Mouse (Mus musculus): ENCODE measurements around the gene Gdap2. TPM values are rescaled to one million over a fixed set of nuclear protein-coding genes. Genes with fewer than 3 reads are reported as not detected.

The Gdap2 gene
- polyA plus RNA-seq, 1 experiment: 0.51 TPM

DNA sequence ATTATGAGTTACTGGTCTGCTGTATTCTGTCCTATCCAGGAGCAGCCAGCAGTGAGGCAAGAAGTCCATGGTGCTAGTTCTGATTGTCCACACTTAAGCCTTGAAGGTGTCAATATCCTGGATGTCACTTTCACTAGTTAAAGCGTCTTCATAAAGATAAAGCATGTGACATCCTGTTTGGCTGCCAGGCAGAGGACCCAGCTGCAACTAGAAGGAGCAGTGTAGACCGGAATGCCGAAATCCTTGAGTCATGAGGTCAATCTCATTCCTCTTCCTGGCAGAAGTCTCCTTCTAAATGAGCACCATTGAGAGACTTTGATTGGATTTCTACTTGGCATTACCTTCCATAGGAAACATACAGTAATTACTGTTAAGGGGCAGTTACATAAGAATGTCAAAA lies 18.3 kb downstream of the Gdap2 start:
- H3K9me3 ChIP-seq: no peaks in the 10 kb centered on the region

DNA sequence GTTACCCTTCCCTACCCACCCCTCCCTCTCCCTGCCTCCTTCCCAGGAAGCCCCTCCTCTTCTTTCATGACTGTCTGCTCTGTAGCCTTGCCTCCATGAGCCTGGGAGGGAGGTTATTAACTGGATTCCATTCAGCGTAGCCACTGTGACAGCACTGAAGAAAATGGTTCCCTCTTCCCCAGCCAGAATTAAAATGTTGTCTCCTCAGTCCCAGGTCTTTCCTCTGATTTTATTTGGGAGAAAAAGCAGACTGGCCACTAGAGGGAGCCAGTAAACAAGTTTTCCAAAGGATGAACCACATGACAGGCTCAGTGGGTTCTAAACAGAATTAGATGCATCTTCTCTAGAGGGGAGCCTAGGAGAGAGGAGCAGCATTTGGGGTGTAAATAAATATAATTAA lies 27.3 kb downstream of the Gdap2 start:
- no peaks in the 10 kb centered on the region for H3K9me3 ChIP-seq
- H3K36me3 ChIP-seq (replicated peaks; ENCODE audit: low read length): peaks cover 89% of the 10 kb centered on the region
- H3K4me3 ChIP-seq (replicated peaks): no peak overlapping the region
- H3K4me1 ChIP-seq: peaks cover 13% of the 10 kb centered on the region
- H3K27me3 ChIP-seq (replicated peaks): no peaks in the 10 kb centered on the region
- TF ChIP-seq FLI1 (IDR thresholded peaks at IDR 0.05; ENCODE audit: low read length) (no peak), GATA1 (IDR thresholded peaks at IDR 0.05; ENCODE audit: borderline replicate concordance, low read length) (no peak)

More for the DNA sequence above, 18.3 kb downstream of the Gdap2 start:
- no peaks in the 10 kb centered on the region; the same call in 1 of the 2 replicates for H3K4me1 ChIP-seq
- no peak for TF ChIP-seq GATA1 (IDR thresholded peaks at IDR 0.05; ENCODE audit: borderline replicate concordance, low read length)
- TF ChIP-seq FLI1 (IDR thresholded peaks at IDR 0.05; ENCODE audit: low read length): no peak
- H3K4me3 ChIP-seq (replicated peaks): no peak overlapping the region
- peaks cover 90% of the 10 kb centered on the region for H3K36me3 ChIP-seq (replicated peaks; ENCODE audit: low read length)
- no peaks in the 10 kb centered on the region for H3K27me3 ChIP-seq (replicated peaks)

DNA sequence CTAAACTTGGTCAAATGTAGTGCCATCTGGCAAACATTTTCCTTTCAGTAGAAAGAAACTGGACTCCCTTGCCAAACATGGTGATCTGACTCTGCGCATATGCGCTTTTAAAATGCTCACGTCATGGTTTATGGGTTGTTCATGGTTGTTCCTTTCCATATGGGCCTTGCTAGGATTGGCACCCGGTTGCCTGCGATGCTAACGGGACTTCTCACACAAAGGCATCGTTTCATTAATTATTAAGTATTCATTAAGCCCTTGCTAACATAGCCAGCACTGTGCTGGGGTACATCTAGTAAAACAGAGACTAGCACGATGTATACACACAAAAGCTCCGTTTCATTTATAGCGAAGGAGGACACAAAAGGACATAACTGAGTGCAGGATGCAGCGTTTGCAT lies 27.7 kb downstream of the Gdap2 start:
- Histone ChIP-seq H3K9me3 (no peaks in the 10 kb centered on the region), H3K36me3 (replicated peaks; ENCODE audit: low read length) (peaks cover 88% of the 10 kb centered on the region), H3K27me3 (replicated peaks) (no peaks in the 10 kb centered on the region), H3K4me3 (replicated peaks) (no peak overlapping the region), H3K4me1 (peaks cover 16% of the 10 kb centered on the region)
- TF ChIP-seq FLI1 (IDR thresholded peaks at IDR 0.05; ENCODE audit: low read length): no peak
- no peak for TF ChIP-seq GATA1 (IDR thresholded peaks at IDR 0.05; ENCODE audit: borderline replicate concordance, low read length)

DNA sequence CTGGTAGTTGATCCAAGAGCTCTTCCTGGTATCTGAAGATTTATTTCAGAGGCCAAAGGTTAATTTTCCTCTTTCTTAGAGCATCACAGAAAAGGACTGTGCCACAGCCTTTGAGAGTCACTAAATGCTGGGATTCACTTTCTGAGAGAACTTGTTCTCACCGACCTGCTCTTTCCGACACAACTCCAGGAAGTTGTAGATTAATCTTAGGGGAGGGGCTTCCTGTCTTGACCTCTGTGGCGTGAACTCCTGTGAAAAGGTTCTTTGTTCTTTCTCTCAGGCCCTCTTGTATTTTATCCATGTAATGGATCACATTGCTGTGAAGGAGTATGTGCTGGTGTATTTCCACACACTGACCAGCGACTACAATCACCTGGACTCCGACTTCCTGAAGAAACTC lies 32.0 kb downstream of the Gdap2 start:
- TF ChIP-seq FLI1 (IDR thresholded peaks at IDR 0.05; ENCODE audit: low read length): no peak
- no peak for TF ChIP-seq GATA1 (IDR thresholded peaks at IDR 0.05; ENCODE audit: borderline replicate concordance, low read length)
- Histone ChIP-seq H3K4me1 (peaks cover 19% of the 10 kb centered on the region), H3K9me3 (no peaks in the 10 kb centered on the region), H3K4me3 (replicated peaks) (no peak overlapping the region), H3K36me3 (replicated peaks; ENCODE audit: low read length) (peaks cover 91% of the 10 kb centered on the region), H3K27me3 (replicated peaks) (no peaks in the 10 kb centered on the region)

DNA sequence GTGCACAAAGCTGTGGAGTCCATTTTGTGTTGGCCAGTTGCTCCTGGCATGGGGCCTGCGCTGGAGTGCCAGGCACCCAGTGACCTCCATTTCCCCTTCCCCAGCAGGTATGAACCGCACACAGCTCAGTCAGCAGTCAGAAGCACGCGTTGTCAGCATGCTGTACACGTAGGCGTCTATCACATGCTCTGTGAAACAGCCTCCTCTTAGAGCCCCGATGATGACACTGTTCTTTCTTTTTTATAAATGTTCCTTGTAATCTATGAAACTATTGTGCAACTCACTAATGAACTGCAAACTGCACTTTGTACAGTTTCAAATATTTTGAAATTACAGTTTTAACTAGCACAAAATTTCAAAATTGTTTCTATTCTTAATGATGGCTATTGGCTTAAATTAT lies 39.4 kb downstream of the Gdap2 start:
- H3K9me3 ChIP-seq: no peaks in the 10 kb centered on the region
- TF ChIP-seq FLI1 (IDR thresholded peaks at IDR 0.05; ENCODE audit: low read length): no peak
- TF ChIP-seq GATA1 (IDR thresholded peaks at IDR 0.05; ENCODE audit: borderline replicate concordance, low read length): no peak
- H3K36me3 ChIP-seq (replicated peaks; ENCODE audit: low read length): peaks cover 99% of the 10 kb centered on the region
- no peak overlapping the region for H3K4me3 ChIP-seq (replicated peaks)
- no peaks in the 10 kb centered on the region for H3K27me3 ChIP-seq (replicated peaks)
- H3K4me1 ChIP-seq: no peaks in the 10 kb centered on the region

DNA sequence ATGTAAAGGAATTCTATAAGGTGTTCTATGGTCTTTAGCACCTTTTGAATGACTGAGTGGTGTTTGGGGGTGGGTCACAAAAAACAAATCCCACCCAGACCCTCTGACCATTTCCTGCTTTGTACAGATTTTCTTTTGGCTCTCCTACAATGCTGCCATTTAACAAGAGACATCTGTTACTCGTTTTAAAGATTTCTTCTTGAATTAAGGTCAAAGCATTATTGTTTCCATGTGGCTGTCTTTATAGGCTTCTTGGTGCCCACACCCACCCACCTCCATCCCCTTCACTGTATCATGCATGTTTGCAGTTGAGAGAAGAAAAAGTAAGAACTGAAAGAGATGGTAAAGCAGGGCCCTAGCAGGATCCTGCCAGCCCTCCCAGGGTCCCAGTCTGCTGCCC lies 44.8 kb downstream of the Gdap2 start:
- Histone ChIP-seq H3K27me3 (replicated peaks) (no peaks in the 10 kb centered on the region), H3K4me3 (replicated peaks) (no peak overlapping the region), H3K4me1 (no peaks in the 10 kb centered on the region), H3K9me3 (no peaks in the 10 kb centered on the region), H3K36me3 (replicated peaks; ENCODE audit: low read length) (peaks cover 65% of the 10 kb centered on the region)
- TF ChIP-seq FLI1 (IDR thresholded peaks at IDR 0.05; ENCODE audit: low read length) (no peak), GATA1 (IDR thresholded peaks at IDR 0.05; ENCODE audit: borderline replicate concordance, low read length) (no peak)

DNA sequence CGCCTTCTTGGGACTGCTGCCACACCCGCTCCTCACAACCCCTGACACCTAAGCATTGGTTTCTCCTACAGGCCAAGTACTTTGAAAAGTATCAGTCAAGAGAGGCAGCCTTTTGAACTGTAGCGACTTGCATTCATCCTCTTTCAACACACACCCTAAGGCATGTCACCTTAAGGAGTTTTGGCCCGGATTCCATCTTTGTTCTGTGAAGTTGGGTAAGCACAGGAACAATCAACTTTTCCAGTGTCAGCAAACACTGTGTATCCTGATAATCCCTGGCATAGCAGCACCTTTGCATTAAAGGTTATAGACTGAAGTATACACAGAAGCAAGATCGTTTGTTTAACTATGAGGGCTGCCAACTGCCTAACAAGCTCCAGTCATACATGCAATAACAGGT lies 53.3 kb downstream of the Gdap2 start:
- no peak for TF ChIP-seq FLI1 (IDR thresholded peaks at IDR 0.05; ENCODE audit: low read length)
- no peak for TF ChIP-seq GATA1 (IDR thresholded peaks at IDR 0.05; ENCODE audit: borderline replicate concordance, low read length)
- H3K9me3 ChIP-seq: 0 out of 2 replicates have a peak, but pooled peaks cover 5% of the 10 kb centered on the region
- H3K36me3 ChIP-seq (replicated peaks; ENCODE audit: low read length): no peaks in the 10 kb centered on the region
- no peaks in the 10 kb centered on the region for H3K4me1 ChIP-seq
- peaks cover 2% of the 10 kb centered on the region for H3K27me3 ChIP-seq (replicated peaks)
- H3K4me3 ChIP-seq (replicated peaks): no peak overlapping the region

DNA sequence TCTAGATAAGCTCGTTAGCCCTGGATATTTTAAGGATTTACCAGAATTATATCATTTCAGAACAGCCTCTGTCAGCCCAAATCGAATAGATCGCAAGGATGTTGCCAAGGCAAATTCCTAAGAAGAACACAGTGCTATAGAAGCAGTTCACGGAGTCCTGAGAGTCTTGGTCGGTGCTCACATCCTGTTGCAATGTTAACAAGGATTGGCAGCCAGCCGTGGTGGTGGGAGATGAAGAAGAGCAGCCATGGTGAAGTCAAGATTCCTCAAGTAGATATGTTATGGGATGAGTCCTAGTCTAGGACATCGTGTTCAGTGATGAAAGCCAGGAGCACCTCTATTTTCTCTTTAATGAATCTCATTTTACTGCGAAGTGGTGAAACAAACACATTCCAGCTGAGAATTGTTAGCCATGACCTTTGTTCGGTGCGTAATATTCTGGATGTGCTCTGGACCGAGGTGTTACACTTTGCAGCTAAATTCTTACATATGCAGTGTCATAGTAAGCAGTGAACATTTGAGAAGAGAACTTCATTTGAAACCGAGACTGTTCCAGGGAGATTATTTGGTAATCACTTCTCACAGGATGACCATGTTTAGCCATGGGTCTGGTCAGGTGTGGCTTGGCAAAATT lies 63.3 kb downstream of the Gdap2 start:
- Histone ChIP-seq H3K4me3 (replicated peaks) (no peak overlapping the region), H3K4me1 (no peaks in the 10 kb centered on the region), H3K27me3 (replicated peaks) (no peaks in the 10 kb centered on the region), H3K9me3 (peaks cover 5% of the 10 kb centered on the region), H3K36me3 (replicated peaks; ENCODE audit: low read length) (no peaks in the 10 kb centered on the region)
- TF ChIP-seq FLI1 (IDR thresholded peaks at IDR 0.05; ENCODE audit: low read length): no peak
- no peak for TF ChIP-seq GATA1 (IDR thresholded peaks at IDR 0.05; ENCODE audit: borderline replicate concordance, low read length)

DNA sequence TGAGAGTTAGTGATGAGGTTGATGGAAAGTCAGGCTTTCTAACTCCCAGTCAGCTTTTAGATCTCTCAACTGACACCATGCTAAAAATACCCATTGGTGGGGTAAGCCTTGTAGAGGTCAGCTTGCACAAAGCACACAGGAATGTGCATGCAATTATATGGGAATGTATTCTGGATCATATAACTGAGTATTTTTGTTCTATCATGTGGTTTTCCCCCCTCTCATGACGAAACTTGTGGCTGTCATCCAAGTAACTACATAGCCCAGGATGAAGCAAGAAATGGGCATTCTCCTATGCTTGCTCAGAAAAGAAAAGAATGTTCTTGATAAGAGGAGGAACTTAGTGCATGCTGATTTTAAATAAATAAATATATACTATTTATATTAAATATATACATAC lies 65.3 kb downstream of the Gdap2 start:
- TF ChIP-seq FLI1 (IDR thresholded peaks at IDR 0.05; ENCODE audit: low read length) (no peak), GATA1 (IDR thresholded peaks at IDR 0.05; ENCODE audit: borderline replicate concordance, low read length) (no peak)
- H3K9me3 ChIP-seq: peaks cover 5% of the 10 kb centered on the region
- H3K36me3 ChIP-seq (replicated peaks; ENCODE audit: low read length): no peaks in the 10 kb centered on the region
- H3K4me3 ChIP-seq (replicated peaks): no peak overlapping the region
- H3K4me1 ChIP-seq: no peaks in the 10 kb centered on the region
- no peaks in the 10 kb centered on the region for H3K27me3 ChIP-seq (replicated peaks)

DNA sequence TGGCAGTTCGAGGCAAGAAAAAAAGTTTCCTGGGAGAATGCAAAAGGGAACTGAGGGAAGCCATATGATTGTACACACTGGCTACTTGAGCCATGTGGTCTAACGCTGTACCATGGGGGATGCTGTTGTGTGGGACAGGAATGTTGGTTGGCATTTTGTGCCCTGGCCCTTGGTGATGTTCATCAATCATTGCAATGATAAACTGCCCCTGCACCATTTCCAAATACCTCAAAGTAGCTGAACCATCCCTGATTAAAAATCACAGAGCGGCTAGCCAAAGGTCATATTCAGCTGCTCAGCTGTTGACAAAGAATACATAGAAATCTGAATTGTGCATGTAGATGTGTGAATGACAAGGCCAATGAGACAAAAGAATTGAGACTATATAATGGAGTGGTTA lies 66.8 kb downstream of the Gdap2 start:
- no peak overlapping the region for H3K4me3 ChIP-seq (replicated peaks)
- no peaks in the 10 kb centered on the region for H3K36me3 ChIP-seq (replicated peaks; ENCODE audit: low read length)
- no peaks in the 10 kb centered on the region for H3K4me1 ChIP-seq
- 0 out of 2 replicates have a peak, but pooled peaks cover 2% of the 10 kb centered on the region for H3K9me3 ChIP-seq
- H3K27me3 ChIP-seq (replicated peaks): no peaks in the 10 kb centered on the region
- no peak for TF ChIP-seq FLI1 (IDR thresholded peaks at IDR 0.05; ENCODE audit: low read length)
- no peak for TF ChIP-seq GATA1 (IDR thresholded peaks at IDR 0.05; ENCODE audit: borderline replicate concordance, low read length)
